Mouse (Mus musculus): ENCODE data around the gene Ppp3ca.

Gene Ppp3ca

DNA sequence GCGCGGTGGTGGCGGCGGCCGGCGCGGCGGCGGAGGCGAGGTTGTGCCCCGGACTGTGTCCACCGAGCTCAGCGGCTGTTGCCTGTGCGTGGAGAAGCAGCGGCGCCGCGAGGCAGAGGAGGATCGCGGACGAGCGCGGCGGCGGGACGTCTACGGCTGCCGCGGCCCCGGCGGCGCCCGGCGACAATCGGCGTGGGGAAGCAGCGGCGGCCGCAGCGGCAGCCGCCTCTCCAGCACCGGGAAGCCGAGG lies at the start of gene Ppp3ca:
TSS of gene Ppp3ca (plus strand) at position 15 of the 250 bp plus-strand sequence.
- DNase-seq (ENCODE audit: low read depth, low spot score), result no peak

DNA sequence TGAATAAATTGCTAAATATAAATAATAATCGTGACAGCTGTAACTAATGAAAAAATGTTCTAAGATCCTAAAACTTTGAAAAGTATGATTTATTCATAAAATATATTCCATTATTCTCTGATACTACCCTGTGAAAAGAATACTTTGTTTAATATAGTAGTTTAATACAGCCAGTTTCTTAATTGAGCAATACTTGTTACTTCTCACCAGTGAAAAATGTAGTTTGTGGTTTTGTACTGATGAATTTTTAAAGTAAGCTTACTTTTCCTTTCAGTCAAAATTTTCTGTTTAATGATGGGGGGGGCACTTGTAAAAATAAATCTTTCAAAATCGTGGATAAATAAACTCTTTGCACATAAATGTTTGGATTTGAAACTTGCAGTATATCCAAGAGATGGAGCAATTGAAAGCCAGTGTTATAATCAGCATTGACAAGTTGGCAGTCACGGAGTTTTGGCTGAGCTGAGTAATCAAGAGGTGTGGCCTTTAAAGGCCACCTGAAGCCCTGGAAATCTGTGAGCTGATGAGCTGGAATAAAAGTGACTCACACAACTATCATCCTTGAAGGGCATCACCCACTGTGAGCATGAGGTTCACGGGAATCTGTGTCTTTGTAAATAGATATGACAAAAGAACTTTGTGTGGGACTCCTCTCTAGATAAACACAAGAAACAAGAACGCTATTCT lies 29.2 kb upstream of the Ppp3ca start:
- DNase-seq (ENCODE audit: low read depth, low spot score), result no peak

DNA sequence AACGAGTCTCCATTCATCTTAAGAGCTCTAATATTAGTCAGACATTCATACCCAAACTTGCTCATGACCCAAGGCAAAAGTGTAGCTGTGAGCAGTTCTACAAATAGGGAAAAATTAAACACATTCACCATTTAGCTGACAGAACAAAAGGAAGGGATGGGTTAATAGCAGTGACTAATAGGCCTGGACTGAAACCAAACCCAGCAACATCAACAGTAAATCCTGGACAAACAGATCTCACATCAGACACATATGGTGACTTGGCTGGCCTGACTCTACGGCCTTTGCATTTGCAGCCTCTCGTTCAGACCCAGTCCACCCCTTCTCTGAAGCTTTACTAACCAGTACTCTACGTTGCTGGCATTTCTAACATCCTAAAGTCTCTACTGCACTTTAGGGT lies 19.0 kb upstream of the Ppp3ca start:
- no peak for DNase-seq (ENCODE audit: low read depth, low spot score)

DNA sequence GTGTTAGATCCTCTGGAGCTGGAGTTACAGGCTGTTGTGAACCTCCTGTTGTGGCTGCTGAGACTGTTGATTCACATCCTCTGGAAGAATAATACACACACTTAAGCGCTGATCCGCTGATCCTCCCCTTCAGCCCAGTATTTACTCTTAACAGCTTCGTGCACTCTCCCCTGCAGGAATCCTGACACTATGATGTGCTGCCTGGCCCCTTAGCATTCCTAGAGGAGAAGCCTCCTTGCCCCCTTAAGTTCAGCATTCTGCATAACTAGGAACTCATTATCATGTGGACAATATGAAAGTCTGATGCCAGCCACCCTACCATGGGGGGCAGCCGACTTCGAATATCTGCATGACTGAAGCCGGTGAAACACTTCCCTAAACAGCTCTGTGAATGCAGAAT lies 18.4 kb upstream of the Ppp3ca start:
- DNase-seq (ENCODE audit: low read depth, low spot score), result no peak

DNA sequence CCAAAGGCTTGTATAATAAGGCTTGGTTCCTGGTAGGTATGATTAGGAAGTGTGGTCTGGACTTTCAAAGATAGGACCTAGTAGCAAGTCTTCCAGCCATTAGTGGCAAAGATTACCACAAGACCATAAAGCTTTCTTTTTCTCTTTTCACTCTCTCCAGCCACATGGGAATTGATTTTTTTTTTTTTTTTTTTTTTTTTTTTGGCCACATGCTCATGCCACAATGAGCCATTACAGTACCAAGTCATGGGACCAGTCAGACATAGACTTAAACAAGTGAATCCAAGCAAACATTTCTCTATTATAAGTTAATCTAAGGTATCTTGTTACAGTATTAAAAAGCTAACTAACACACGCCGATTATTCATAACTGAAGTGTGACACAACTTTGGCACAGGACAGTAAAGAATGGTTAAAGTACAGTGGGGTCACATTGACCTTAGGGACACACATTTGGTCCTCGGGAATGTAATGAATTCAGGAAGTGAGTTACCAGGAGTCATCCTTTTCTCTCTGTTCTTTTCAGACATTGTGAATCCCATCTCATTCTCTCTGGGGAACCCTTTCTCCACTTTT lies 13.4 kb upstream of the Ppp3ca start:
- no peak for DNase-seq (ENCODE audit: low read depth, low spot score)

DNA sequence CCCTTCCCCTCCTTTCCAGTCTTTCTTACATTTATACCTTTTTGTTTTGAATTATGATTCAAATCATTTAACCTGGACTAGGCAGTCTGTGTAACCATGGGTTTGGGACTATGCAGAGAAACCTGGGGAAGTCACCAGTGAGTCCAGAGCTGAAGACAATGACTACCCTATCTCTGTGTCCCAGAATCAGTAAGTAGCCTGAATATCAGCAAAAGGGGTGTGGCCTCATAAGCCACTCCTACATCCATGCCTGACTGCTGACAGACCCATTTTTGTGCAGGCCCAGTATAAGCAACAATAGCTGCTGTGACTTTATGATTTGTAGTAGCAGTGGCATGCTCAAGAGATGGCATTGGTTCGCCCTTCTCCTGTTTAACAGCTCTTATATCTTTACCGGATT lies 11.2 kb upstream of the Ppp3ca start:
- no peak for DNase-seq (ENCODE audit: low read depth, low spot score)

DNA sequence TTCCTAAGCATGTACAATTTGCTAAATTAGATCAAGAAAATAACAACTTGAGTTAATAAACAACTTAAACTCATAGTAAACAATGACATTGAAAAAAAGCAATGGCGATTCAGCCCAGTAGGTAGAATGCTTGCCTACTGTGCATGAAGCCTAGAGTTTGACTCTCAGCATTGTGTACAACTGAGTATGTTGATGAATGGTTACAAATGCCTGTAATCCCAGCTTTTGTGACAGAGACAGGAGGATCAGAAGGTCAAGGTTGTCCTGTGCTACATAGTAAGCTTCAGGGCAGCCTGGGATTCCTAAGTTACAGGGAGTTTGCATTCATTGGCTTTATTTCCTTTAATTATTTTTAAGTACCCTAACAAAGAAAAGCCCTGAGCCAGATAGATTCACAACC lies 4.8 kb upstream of the Ppp3ca start:
- no peak for DNase-seq (ENCODE audit: low read depth, low spot score)

DNA sequence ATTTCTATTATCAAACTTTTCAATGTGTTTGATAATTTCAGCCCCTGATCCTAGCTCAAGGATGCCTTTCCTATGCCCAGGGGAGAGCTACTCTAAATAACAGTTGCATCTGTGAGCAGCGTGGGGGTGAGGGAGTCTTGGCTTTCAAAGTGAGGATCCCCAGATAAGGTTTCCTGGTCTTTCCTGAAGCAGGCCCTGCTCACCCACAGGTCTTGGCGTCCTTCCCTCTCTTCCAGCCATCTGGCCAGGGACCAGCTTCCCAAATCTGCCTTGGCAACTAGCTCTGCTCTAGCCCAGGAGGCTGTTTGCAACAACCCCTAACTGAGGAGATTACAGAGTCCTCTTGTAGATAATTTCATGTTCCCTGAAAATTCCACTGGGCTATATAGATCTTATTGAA lies 1.9 kb upstream of the Ppp3ca start:
- DNase-seq (ENCODE audit: low read depth, low spot score), result no peak

DNA sequence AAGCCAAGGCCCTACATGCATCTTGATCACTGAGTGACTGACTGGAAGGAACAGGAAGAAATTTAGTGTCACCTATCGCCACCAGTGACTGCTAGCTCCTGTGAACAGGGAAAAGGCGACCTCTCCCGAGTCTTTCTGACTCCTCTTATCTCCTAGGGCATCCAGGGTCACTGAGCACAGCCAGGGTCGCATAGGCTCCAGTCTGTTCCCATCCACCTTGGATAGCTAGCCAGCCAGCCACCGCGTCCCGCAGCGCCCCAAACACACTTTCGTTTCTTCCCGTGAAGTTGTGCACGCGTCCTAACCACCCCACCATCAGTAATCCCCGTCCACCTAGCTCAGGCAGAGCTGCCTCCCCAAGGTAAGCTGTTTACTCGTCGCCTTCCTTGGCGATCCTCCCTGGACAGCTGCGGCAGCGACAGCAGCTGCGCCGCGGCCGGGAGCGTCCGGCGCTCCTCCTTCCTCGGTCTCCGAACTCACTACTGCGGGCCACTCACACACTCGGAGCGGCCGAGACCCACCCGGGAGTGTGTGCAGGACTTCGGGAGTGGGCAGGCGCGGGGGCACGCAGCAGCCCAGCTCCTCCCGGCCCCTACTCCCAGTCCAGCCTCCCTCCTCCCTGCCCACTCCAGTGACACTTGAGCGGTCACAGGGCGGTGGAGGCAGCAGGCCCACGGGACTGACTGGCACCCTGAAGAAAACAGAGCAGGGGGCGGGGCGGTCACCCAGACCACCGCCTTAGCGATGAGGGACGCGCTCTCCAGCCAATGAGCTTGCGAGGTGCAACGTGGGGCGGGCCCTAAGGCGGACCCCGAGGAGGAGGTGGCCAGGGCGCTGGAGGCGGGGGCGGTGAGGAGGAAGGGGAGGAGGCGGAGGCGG lies 454 bp upstream of the Ppp3ca start:
- peak; percentile 95 for DNase-seq (ENCODE audit: low read depth, low spot score)

DNA sequence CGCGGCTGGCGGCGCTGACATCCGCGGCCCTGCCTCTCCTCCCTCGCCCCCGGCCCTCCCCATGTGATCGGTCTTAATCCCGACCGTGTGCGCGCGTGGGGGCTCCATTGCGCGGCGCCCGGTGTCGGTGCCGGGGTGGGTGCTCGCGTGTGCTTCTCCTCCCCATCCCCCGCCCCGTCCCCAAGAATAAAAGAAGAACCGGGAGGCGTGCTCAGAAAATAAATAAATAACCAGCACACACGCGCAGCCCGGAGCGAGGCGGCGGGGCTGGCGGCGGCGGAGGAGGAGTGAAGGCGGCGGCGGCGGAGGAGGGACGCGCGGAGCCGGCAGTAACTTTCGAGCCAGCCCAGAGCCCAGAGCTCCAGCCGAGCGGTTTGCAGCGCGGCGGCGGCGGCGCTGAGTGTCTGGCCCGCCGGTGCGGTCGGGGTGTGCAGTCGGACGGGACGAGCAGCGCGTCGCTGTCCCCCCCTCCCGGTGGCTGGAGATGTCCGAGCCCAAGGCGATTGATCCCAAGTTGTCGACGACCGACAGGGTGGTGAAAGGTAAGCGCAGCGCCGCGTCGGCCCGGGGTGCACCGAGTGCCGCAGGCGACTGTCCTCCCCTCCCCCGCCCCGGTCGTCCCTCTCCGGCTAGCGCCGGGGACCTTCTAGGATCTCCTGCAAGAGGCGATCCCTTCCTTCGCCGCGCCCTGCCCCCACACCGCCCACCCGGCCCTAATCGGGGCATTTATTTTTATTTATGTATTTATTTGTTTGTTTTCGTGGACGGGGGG lies 622 bp downstream of the Ppp3ca start:
- peak; percentile 44 for DNase-seq (ENCODE audit: low read depth, low spot score)

DNA sequence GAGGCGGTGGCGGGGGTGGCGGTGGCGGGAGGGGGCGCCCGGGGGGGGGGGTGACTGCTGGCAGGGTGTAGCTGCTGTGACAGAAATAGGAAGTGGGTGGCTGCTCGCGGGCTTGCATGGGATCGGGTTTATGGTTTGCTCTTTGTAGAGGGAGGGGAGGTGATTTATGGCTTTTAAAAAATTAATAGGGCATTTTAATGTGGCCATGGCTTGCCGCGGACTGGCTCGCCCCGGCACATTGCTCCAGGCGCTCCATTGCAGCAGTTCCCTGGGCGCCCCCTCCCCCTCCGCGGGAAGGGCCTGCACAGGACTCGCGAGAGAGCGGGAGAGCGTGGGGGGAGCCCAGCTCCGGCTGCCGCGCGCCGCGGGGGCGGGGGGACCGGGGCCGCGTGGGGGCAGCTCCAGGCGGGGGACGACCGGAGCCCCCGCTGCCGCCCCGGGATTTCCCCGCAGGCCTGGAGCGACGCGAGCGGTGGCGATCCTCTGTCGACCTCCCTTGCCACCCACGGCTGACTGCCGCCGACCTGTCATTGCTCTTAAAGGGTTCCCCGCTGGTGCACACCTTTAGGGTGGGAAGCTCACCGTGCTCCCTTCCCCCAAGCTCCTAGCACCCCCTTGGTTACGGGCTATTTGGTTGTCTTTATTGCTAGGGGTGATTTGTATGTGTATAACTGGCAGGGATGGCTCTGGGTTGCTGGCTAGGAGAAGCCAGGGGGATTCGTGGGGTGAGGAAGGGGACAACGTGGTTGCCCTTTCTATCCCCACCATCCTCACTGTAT lies 1.4 kb downstream of the Ppp3ca start:
- DNase-seq (ENCODE audit: low read depth, low spot score), result peak; percentile 83

DNA sequence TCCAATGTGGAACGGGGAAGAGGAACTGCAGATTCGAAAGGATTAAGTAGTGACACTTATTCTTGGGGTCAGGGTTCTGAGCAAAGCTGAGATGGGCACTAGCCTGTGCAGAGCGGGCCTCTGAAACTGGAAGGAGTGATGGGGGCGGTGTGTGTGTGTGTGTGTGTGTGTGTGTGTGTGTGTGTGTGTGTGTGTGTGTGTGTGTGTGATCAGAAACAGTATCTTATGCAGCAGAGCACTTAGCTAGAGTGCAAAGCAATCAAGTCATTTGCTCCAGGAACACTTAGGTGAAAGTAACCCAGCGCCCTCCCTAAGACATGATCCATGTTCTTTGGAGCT lies 2.0 kb downstream of the Ppp3ca start:
- no peak for DNase-seq (ENCODE audit: low read depth, low spot score)

DNA sequence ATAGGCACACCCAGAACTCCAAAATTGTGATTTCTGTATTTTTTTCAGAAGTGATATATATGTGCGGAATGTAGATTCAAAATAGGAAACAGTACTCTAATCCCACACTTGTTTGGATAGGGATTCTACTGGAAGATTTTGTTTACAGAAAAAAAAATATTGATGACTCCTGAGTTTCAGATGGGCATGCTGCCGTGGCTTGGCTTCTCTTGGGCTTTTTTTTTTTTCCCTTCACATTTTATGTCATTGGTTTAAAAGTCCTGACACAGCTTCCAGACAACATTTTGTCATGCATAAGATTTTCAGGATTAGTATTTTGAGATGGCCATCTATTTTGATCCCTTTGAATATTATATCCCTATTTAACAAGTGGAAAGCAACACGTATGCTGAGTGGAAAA lies 2.9 kb downstream of the Ppp3ca start:
- no peak for DNase-seq (ENCODE audit: low read depth, low spot score)

DNA sequence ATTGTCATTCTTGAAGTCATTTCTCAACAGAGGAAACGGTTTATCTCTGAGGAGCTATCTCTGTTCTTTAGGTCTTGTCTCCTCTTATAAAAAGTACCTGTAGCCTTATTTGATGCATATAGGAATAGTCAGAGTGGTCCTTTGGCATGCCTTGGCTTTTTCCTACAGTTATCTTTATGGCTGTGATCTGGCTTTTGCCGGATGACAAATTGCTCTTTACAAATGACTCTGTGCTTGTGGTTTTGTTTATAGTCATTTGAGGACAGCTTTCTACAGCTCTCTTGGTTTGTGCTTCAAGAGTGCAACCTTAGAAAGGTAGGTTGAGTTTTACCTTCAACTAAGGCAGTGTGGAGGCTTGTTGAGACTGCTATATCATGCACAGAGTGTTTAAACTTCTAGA lies 3.4 kb downstream of the Ppp3ca start:
- DNase-seq (ENCODE audit: low read depth, low spot score), result no peak

DNA sequence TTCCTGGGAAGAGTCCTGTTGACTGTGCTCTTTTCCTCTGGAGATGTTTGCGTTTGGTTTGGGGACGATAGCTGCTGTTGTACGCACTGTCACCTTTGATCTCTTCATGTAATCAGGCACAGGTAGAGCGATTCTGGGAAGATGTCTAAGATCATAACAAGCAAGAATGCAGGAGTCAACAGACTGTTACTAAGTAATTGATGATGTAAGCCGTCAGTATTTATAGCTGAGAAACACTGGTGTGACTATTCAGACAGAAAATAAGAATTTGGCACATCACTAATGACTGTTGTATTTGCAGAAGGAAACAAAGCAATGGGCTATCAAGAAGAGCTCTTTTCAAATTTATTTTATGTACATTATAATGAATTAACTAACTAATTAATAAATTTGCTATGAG lies 4.6 kb downstream of the Ppp3ca start:
- DNase-seq (ENCODE audit: low read depth, low spot score), result no peak

DNA sequence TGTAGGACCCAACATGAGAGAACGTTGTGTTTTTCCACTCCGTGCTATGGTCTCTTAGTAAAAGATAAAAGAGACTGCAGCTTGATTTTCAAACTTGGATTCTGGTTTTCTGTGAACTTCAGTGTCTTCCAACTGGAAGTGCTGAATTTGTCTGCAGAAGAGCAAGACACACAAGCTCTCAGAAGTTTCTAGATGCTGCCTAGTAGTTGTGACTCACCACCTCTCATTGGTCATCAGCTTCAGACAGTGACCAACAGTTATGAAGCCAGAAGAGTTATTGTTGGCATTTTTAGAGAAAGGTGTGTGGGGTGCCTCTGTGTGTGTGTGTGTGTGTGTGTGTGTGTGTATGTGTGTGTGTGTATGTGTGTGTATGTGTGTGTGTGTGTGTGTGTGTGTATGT lies 7.1 kb downstream of the Ppp3ca start:
- DNase-seq (ENCODE audit: low read depth, low spot score), result no peak

DNA sequence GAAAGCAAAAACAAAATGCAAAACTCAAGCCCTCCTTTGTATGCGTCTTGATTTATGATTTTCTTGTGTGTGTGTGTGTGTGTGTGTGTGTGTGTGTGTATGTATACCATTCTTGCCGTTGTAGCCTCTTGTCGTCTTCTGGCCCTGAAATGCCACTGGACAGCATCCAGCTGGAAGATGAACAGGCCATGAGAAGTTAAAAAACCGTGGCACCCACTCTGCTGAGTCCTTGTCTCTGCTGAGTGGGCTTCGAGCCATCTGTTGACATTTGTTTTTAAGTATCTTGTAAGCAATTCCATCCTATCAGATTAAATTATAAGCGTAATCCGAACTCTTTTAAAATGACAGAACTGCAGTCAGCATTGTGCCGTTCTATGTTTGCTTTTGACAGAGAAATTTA lies 8.5 kb downstream of the Ppp3ca start:
- no peak for DNase-seq (ENCODE audit: low read depth, low spot score)

DNA sequence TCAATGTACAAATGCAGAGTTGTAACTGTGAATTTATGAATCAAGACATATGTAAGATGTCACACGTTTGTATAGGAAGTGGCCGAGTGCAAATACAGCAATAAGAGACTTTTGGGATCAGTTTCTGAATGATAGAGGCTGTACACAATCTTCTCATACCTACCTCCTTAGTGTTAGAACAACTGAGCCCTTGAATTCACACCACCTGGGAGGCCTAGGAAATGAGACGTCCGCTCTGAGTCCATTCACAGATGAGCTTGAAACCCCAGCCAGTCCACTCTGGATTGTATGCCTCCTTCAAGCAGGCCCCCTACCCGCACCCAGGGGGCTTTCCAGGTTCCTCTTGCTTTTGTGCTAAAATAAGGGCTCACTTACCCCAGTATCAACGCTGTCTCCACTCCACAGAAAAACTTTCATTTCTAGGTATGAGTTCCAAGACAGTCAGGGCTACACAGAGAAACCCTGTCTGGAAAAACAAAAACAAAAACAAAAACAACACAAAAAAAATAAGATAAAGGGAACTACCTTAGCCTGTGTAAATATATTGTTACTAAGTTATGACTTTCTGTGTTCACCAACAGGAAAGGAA lies 10.1 kb downstream of the Ppp3ca start:
- no peak for DNase-seq (ENCODE audit: low read depth, low spot score)

DNA sequence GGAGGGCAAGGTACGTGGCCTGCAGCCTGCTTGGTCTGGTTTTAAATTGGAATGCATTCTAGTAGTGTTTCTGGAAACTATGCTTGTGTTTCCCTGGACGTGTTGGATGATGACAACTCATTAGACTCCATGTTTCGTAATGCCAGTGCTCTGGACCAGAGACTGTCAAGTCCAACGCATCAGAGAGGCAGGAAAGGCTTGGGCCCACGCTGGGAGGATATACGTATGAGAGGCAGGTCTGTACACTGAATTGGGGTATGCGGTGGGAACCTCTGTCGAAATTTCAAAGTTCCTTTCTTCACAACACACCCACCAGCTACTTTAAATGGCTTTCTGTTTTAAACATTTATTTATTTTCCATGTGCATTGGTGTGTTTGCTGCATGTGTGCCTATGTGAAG lies 12.3 kb downstream of the Ppp3ca start:
- no peak for DNase-seq (ENCODE audit: low read depth, low spot score)

DNA sequence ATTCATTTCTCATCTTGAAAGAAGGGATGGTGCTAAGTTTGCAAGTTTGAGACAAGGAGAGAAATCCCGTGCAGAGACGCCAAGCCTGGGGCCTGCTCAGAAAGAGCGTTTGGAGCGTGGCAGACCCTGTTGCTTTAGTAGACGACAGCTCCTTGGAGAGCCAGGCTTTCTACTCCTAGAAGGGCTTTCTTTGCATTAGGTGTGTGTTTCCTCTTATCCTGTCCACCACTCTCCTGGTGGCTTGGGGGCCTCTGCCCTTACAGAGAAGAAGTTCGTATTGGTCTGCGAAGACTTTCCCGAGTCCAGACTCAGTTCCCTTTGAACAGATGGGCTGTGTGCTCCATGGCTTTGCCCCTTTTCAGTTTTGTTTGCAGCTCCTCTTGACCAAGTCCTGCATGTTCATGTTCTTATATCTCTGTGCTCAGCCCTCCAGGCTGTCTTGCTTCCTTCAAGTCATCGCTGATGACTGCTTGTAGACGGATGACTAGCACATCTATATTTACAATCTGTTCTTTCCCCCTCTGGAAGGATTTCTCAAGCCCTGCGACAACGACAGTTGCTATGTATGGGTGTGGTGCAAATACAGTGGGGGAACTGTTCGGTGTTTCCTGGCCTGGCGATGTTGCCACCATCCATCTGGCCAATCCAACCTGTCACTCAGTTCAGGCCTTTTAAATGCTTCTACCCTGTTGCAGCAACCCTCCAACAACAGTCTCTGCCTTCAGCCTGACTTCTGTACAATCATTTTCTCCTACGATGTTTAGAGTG lies 14.5 kb downstream of the Ppp3ca start:
- no peak for DNase-seq (ENCODE audit: low read depth, low spot score)

DNA sequence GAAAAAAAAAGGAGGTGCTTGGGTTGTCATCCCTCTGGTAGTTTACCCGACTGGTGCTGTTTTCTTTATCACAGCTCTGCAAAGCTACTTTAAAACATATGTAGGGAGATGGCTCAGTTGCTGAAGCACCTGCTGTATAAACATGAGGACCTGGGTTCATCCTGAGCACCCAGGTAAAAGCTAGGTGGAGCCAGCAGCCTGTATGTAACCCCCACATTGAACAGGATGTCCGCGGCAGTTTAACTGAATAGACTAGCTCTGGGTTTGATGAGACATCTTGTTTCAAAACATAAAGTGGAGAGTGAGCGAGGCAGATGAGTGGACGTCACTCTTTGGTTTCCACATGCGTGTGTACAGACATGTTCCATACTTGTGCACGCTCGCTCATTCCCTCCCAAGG lies 16.5 kb downstream of the Ppp3ca start:
- no peak for DNase-seq (ENCODE audit: low read depth, low spot score)
